Comparison of ENCODE assay signal across 26 mouse cellular contexts in the genomic region with DNA sequence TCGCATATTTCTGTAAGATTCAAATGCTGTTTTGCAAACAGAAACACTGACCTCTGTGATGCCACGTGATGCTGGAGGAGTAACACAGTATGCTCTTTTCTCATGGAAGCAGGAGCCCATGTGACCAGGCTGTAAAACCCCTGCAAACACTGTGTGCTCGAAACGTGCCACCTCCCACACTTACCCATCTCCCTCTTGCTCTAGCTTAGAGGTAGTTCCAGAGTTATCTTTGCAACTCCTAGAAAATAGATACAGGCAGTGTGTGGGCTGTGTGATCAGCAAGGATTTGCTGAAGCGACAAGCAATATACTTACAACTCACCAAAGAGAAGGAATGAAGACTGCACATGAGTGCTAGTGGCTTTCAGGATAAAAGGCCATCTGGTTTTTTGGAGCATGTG. TPM values are rescaled to one million over a fixed set of nuclear protein-coding genes. Genes with fewer than 3 reads are reported as not detected.
DNase-seq lines count a peak whose midpoint lies in the region; ATAC-seq and TF ChIP-seq lines count a peak whose summit lies in the region.
"Had no signal": no experiment of that assay in that cellular context is flagged by ENCODE, and none has a peak within 500 bp of the region (broad histone marks: within the 10 kb centered on the region; RNA-seq: fewer than 3 reads in every experiment).

No protein-coding gene starts in this region.

- no peak overlapping the region for H3K27ac ChIP-seq in intestine, embryonic 15.5 days
- H3K27ac ChIP-seq in intestine, postnatal 0 days (ENCODE audit: low read depth, low read length), result no peak overlapping the region; the same call in 1 of the 2 replicates
- H3K27ac ChIP-seq in neural tube, embryonic 15.5 days (replicated peaks), result 0 out of 2 replicates have a peak overlapping the region, but pooled peaks have one; percentile 18
- H3K27ac ChIP-seq: embryonic facial prominence, embryonic 13.5 days; gastrocnemius, adult 2 months; heart, embryonic 10.5 days; hindbrain, embryonic 15.5 days; kidney, embryonic 15.5 days; limb, embryonic 12.5 days; liver, embryonic 12.5 days; stomach, postnatal 0 days had no signal

- H3K36me3 ChIP-seq in intestine, embryonic 15.5 days, result no peaks in the 10 kb centered on the region
- no peaks in the 10 kb centered on the region for H3K36me3 ChIP-seq in intestine, postnatal 0 days (ENCODE audit: control insufficient read depth, insufficient read depth)
- no peaks in the 10 kb centered on the region for H3K36me3 ChIP-seq in neural tube, embryonic 15.5 days
- H3K36me3 ChIP-seq: embryonic facial prominence, embryonic 13.5 days; heart, embryonic 10.5 days; hindbrain, embryonic 15.5 days; kidney, embryonic 15.5 days; limb, embryonic 12.5 days; liver, embryonic 12.5 days had no signal

- H3K4me3 ChIP-seq in intestine, embryonic 15.5 days (replicated peaks), result no peak overlapping the region
- H3K4me3 ChIP-seq in intestine, postnatal 0 days (ENCODE audit: low read depth, low read length), result no peak overlapping the region
- H3K4me3 ChIP-seq in neural tube, embryonic 15.5 days (replicated peaks), result no peak overlapping the region
- H3K4me3 ChIP-seq: embryonic facial prominence, embryonic 13.5 days; erythroblast, embryonic 14.5 days; gastrocnemius, adult 2 months; heart, embryonic 10.5 days; hindbrain, embryonic 15.5 days; kidney, embryonic 15.5 days; left cerebral cortex, adult 2 months; limb, embryonic 12.5 days; liver, embryonic 12.5 days had no signal

- no peaks in the 10 kb centered on the region; the same call in 1 of the 2 replicates for H3K4me1 ChIP-seq in intestine, embryonic 15.5 days (replicated peaks)
- H3K4me1 ChIP-seq in intestine, postnatal 0 days (replicated peaks; ENCODE audit: control insufficient read depth, insufficient read depth, low read length), result no peaks in the 10 kb centered on the region; the same call in 1 of the 2 replicates
- H3K4me1 ChIP-seq in neural tube, embryonic 15.5 days, result peaks cover 21% of the 10 kb centered on the region
- H3K4me1 ChIP-seq: embryonic facial prominence, embryonic 13.5 days; heart, embryonic 10.5 days; kidney, embryonic 15.5 days; limb, embryonic 12.5 days; liver, embryonic 12.5 days had no signal

- no peak for TF ChIP-seq CTCF in intestine, postnatal 0 days (IDR thresholded peaks at IDR 0.05; ENCODE audit: low read depth)

- no peaks in the 10 kb centered on the region for H3K9me3 ChIP-seq in intestine, embryonic 15.5 days
- no peaks in the 10 kb centered on the region for H3K9me3 ChIP-seq in intestine, postnatal 0 days (ENCODE audit: control insufficient read depth)
- H3K9me3 ChIP-seq in neural tube, embryonic 15.5 days (replicated peaks), result no peaks in the 10 kb centered on the region
- H3K9me3 ChIP-seq: embryonic facial prominence, embryonic 13.5 days; heart, embryonic 10.5 days; hindbrain, embryonic 15.5 days; kidney, embryonic 15.5 days; limb, embryonic 12.5 days; liver, embryonic 12.5 days had no signal

- no peak overlapping the region for H3K4me2 ChIP-seq in intestine, embryonic 15.5 days (replicated peaks)
- H3K4me2 ChIP-seq in intestine, postnatal 0 days (replicated peaks; ENCODE audit: low read depth), result no peak overlapping the region
- no peak overlapping the region for H3K4me2 ChIP-seq in neural tube, embryonic 15.5 days
- H3K4me2 ChIP-seq: embryonic facial prominence, embryonic 13.5 days; hindbrain, embryonic 15.5 days; kidney, embryonic 15.5 days; limb, embryonic 12.5 days; liver, embryonic 12.5 days; midbrain, embryonic 11.5 days had no signal

- ATAC-seq in intestine, embryonic 15.5 days, result 0 out of 2 replicates have a peak, but pooled peaks have one; percentile 41
- no peak for ATAC-seq in intestine, postnatal 0 days
- no peak for ATAC-seq in neural tube, embryonic 15.5 days (ENCODE audit: low FRiP score)
- ATAC-seq: liver, embryonic 12.5 days had no signal

- 64% methylated on average over 5 of the region's 5 CpGs for WGBS in intestine, embryonic 15.5 days
- WGBS in intestine, postnatal 0 days, result 44% methylated on average over 5 of the region's 5 CpGs
- WGBS in neural tube, embryonic 15.5 days, result 50% methylated on average over 5 of the region's 5 CpGs

- peak; percentile 37 for DNase-seq in right cerebral cortex, adult 18-20 months
- no peak for DNase-seq in right cerebral cortex, postnatal 25 days
- DNase-seq in yolk sac, embryonic 10.5 days (ENCODE audit: low spot score), result peak; percentile 31
- DNase-seq in cerebellum, postnatal 14 days, result no peak
- DNase-seq: adrenal gland, adult 8-10 months; embryo, embryonic 11 days; gastrocnemius, adult 2 months; heart, postnatal 4 days; kidney, adult 11 months; kidney, postnatal 36 days; lung, adult 2 months; lung, postnatal 14 days; thymus, postnatal 14 days had no signal

- H3K9ac ChIP-seq in intestine, embryonic 15.5 days, result no peak overlapping the region
- H3K9ac ChIP-seq in intestine, postnatal 0 days (ENCODE audit: low read depth, low read length), result no peak overlapping the region
- H3K9ac ChIP-seq in neural tube, embryonic 15.5 days (replicated peaks), result no peak overlapping the region
- H3K9ac ChIP-seq: embryonic facial prominence, embryonic 13.5 days; hindbrain, embryonic 15.5 days; kidney, embryonic 15.5 days; limb, embryonic 12.5 days; liver, embryonic 12.5 days had no signal

- H3K27me3 ChIP-seq in intestine, embryonic 15.5 days (replicated peaks), result no peaks in the 10 kb centered on the region
- no peaks in the 10 kb centered on the region for H3K27me3 ChIP-seq in intestine, postnatal 0 days (replicated peaks; ENCODE audit: control insufficient read depth, insufficient read depth, low read length)
- H3K27me3 ChIP-seq in neural tube, embryonic 15.5 days (replicated peaks), result no peaks in the 10 kb centered on the region
- H3K27me3 ChIP-seq: embryonic facial prominence, embryonic 13.5 days; hindbrain, embryonic 15.5 days; liver, embryonic 12.5 days had no signal

RNA-seq across cellular contexts. Expression of a gene that starts 8.1 kb away (rescaled TPM):
- 0.83 and 1.1 TPM in 2 replicates for polyA plus RNA-seq in intestine, embryonic 15.5 days (2015; fragmentation: Nextera tagmentation; extraction: Ambion mirVana)
- 0.17 and 0.42 TPM in 2 replicates for polyA plus RNA-seq in intestine, postnatal 0 days (2015; fragmentation: Nextera tagmentation; extraction: Ambion mirVana)
- polyA plus RNA-seq in neural tube, embryonic 15.5 days (2015; fragmentation: Nextera tagmentation; extraction: Ambion mirVana), result 2.8 and 3.5 TPM in 2 replicates
- polyA plus RNA-seq: erythroblast, embryonic 14.5 days had no signal

RNA-seq across cellular contexts. Expression of a gene that starts 14.0 kb away (rescaled TPM):
- polyA plus RNA-seq in intestine, embryonic 15.5 days (2015; fragmentation: Nextera tagmentation; extraction: Ambion mirVana), result 76.2 and 77.3 TPM in 2 replicates
- 43.8 and 50.2 TPM in 2 replicates for polyA plus RNA-seq in intestine, postnatal 0 days (2015; fragmentation: Nextera tagmentation; extraction: Ambion mirVana)
- polyA plus RNA-seq in neural tube, embryonic 15.5 days (2015; fragmentation: Nextera tagmentation; extraction: Ambion mirVana), result 37.4 and 38.2 TPM in 2 replicates

RNA-seq across cellular contexts. Expression of a gene that starts 58.6 kb away (rescaled TPM):
- 33.6 and 34.7 TPM in 2 replicates for polyA plus RNA-seq in intestine, embryonic 15.5 days (2015; fragmentation: Nextera tagmentation; extraction: Ambion mirVana)
- polyA plus RNA-seq in intestine, postnatal 0 days (2015; fragmentation: Nextera tagmentation; extraction: Ambion mirVana), result 12.1 and 12.4 TPM in 2 replicates
- 51.3 and 52.2 TPM in 2 replicates for polyA plus RNA-seq in neural tube, embryonic 15.5 days (2015; fragmentation: Nextera tagmentation; extraction: Ambion mirVana)

RNA-seq across cellular contexts. Expression of a gene that starts 59.4 kb away (rescaled TPM):
- polyA plus RNA-seq in intestine, embryonic 15.5 days (2015; fragmentation: Nextera tagmentation; extraction: Ambion mirVana), result 165 TPM in 2 replicates
- 91.4 and 92.6 TPM in 2 replicates for polyA plus RNA-seq in intestine, postnatal 0 days (2015; fragmentation: Nextera tagmentation; extraction: Ambion mirVana)
- polyA plus RNA-seq in neural tube, embryonic 15.5 days (2015; fragmentation: Nextera tagmentation; extraction: Ambion mirVana), result 103 and 109 TPM in 2 replicates

Comparison
In these comparisons a context has a peak if more than half of its experiments do, and no peak if none do; other contexts are left out.
1. DNase-seq: peak in right cerebral cortex, adult 18-20 months (single experiment) and yolk sac, embryonic 10.5 days (single experiment); none in right cerebral cortex, postnatal 25 days (single experiment) and cerebellum, postnatal 14 days (0 of 2).